In genomic region chr11:108215466-108215865, GRCm38 (mm10) we compare ENCODE assay signal across 9 mouse cellular contexts.
A peak's percentile ranks its signal among the peaks of the same experiment; 100 is the strongest.
DNase-seq lines count a peak whose midpoint lies in the region; ATAC-seq and TF ChIP-seq lines count a peak whose summit lies in the region.
"Had no signal": no experiment of that assay in that cellular context is flagged by ENCODE, and none has a peak within 500 bp of the region (broad histone marks: within the 10 kb centered on the region; RNA-seq: fewer than 3 reads in every experiment).

No protein-coding gene starts in this region.

- H3K4me2 ChIP-seq in liver, postnatal 0 days (ENCODE audit: low read depth, low read length) = no peak overlapping the region
- H3K4me2 ChIP-seq: liver, embryonic 15.5 days had no signal

- no peak for TF ChIP-seq EP300 in liver, postnatal 0 days (IDR thresholded peaks at IDR 0.05; ENCODE audit: low read depth)

- H3K4me1 ChIP-seq in liver, postnatal 0 days (ENCODE audit: insufficient read depth) = peaks cover 24% of the 10 kb centered on the region
- H3K4me1 ChIP-seq: liver, embryonic 15.5 days had no signal

- no peak overlapping the region for H3K4me3 ChIP-seq in liver, postnatal 0 days (ENCODE audit: low read depth, low read length)
- H3K4me3 ChIP-seq: liver, embryonic 15.5 days had no signal

- no peak for ATAC-seq in liver, postnatal 0 days

- DNase-seq in liver (peak; percentile 27), adipocyte (ENCODE audit: low spot score) (peak; percentile 92)
- no peak for DNase-seq in liver, postnatal 0 days
- DNase-seq in gastrocnemius, postnatal 25 days = peak; percentile 84
- DNase-seq in kidney, adult 18-20 months = peak; percentile 32
- DNase-seq in lung, postnatal 4 days = peak; percentile 64 to 78
- no peak for DNase-seq in frontal cortex, postnatal 36 days (ENCODE audit: low spot score in 2 of 2)
- DNase-seq in spleen, postnatal 4 days (ENCODE audit: low spot score in 2 of 2) = no peak

- TF ChIP-seq CTCF in liver, postnatal 0 days (IDR thresholded peaks at IDR 0.05; ENCODE audit: low read depth) = no peak

- no peaks in the 10 kb centered on the region for H3K9me3 ChIP-seq in liver, postnatal 0 days (ENCODE audit: low read length)
- H3K9me3 ChIP-seq: liver, embryonic 15.5 days had no signal

- no peaks in the 10 kb centered on the region for H3K36me3 ChIP-seq in liver, postnatal 0 days (replicated peaks; ENCODE audit: insufficient read depth, low read length)
- H3K36me3 ChIP-seq: liver, embryonic 15.5 days had no signal

- WGBS in liver, postnatal 0 days (ENCODE audit: insufficient replicate concordance) = 65% methylated on average over 8 of the region's 8 CpGs

- no peak overlapping the region for H3K27ac ChIP-seq in liver, postnatal 0 days (ENCODE audit: low read depth)
- H3K27ac ChIP-seq: liver, embryonic 15.5 days had no signal

- H3K27me3 ChIP-seq in liver, postnatal 0 days (ENCODE audit: insufficient read depth, low read length) = no peaks in the 10 kb centered on the region
- H3K27me3 ChIP-seq: liver, embryonic 15.5 days had no signal

- no peak overlapping the region for H3K9ac ChIP-seq in liver, postnatal 0 days (replicated peaks)
- H3K9ac ChIP-seq: liver, embryonic 15.5 days had no signal

Comparison
In these comparisons a context has a peak if more than half of its experiments do, and no peak if none do; other contexts are left out.
1. DNase-seq: peak in liver (single experiment), adipocyte (single experiment), gastrocnemius, postnatal 25 days (single experiment), kidney, adult 18-20 months (single experiment) and lung, postnatal 4 days (2 of 2); none in liver, postnatal 0 days (single experiment), frontal cortex, postnatal 36 days (0 of 2) and spleen, postnatal 4 days (0 of 2).